Mouse (Mus musculus): ENCODE measurements around the gene Krba1. TPM values are rescaled to one million over a fixed set of nuclear protein-coding genes. Genes with fewer than 3 reads are reported as not detected.

Krba1 gene
- polyA plus RNA-seq, 1 experiment from 2014 or later, result 23.8 TPM

- no peaks in the 10 kb centered on the region for H3K27me3 ChIP-seq
- ATAC-seq (ENCODE audit: low read depth), result no peak
- no peak overlapping the region for H3K27ac ChIP-seq (replicated peaks)
- no peak overlapping the region for H3K9ac ChIP-seq
- no peaks in the 10 kb centered on the region for H3K9me3 ChIP-seq
- no peak overlapping the region for H3K4me2 ChIP-seq
- H3K4me1 ChIP-seq (replicated peaks), result no peaks in the 10 kb centered on the region
- H3K36me3 ChIP-seq, result peaks cover 100% of the 10 kb centered on the region
- H3K4me3 ChIP-seq, result no peak overlapping the region
- 95% methylated on average over 6 of the region's 6 CpGs for WGBS
Measured at GRCm38 (mm10) chr6:48411193-48412092, 16.1 kb downstream of the Krba1 start.

GRCm38 (mm10) chr6:48412147-48412546, 16.8 kb downstream of the Krba1 start:
- no peak overlapping the region for H3K4me3 ChIP-seq
- peaks cover 100% of the 10 kb centered on the region for H3K36me3 ChIP-seq
- no peaks in the 10 kb centered on the region for H3K27me3 ChIP-seq
- 89% methylated on average over 4 of the region's 4 CpGs for WGBS
- H3K4me2 ChIP-seq, result no peak overlapping the region
- no peaks in the 10 kb centered on the region for H3K4me1 ChIP-seq (replicated peaks)
- H3K27ac ChIP-seq (replicated peaks), result no peak overlapping the region
- H3K9ac ChIP-seq, result no peak overlapping the region
- ATAC-seq (ENCODE audit: low read depth), result no peak
- H3K9me3 ChIP-seq, result no peaks in the 10 kb centered on the region

DNA sequence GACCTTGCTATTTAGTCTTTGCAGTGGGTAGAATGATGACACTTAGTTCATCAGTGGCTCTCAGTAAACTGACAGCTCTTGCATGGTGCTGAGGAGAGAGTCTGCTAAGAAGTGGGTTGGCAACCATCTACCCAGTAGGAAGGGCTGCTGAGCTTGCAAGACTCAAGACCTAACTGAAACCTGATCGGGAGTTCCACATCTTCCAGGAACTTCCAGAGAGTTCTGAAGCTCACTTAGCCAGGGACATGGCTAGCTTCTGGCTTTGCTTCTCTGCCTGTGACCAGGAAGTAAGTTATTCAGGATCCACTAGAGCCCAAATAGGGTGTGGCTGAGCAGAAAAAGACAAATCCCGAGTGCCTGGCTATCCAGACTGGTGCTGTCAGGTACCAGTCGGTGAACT, 17.3 kb downstream of the Krba1 start:
- peaks cover 100% of the 10 kb centered on the region for H3K36me3 ChIP-seq
- H3K9ac ChIP-seq, result no peak overlapping the region
- H3K9me3 ChIP-seq, result no peaks in the 10 kb centered on the region
- H3K4me1 ChIP-seq (replicated peaks), result no peaks in the 10 kb centered on the region
- 86% methylated on average over 3 of the region's 3 CpGs for WGBS
- H3K4me2 ChIP-seq, result no peak overlapping the region
- ATAC-seq (ENCODE audit: low read depth), result no peak
- H3K27ac ChIP-seq (replicated peaks), result no peak overlapping the region
- no peaks in the 10 kb centered on the region for H3K27me3 ChIP-seq
- H3K4me3 ChIP-seq, result no peak overlapping the region

GRCm38 (mm10) chr6:48413081-48413480, 17.7 kb downstream of the Krba1 start:
- no peak for ATAC-seq (ENCODE audit: low read depth)
- WGBS, result 88% methylated on average over 10 of the region's 10 CpGs
- no peaks in the 10 kb centered on the region for H3K4me1 ChIP-seq (replicated peaks)

GRCm38 (mm10) chr6:48414886-48415285, 19.5 kb downstream of the Krba1 start:
- H3K36me3 ChIP-seq, result peaks cover 92% of the 10 kb centered on the region

More at GRCm38 (mm10) chr6:48413081-48413480, 17.7 kb downstream of the Krba1 start:
- H3K36me3 ChIP-seq, result peaks cover 100% of the 10 kb centered on the region
- no peak overlapping the region for H3K27ac ChIP-seq (replicated peaks)
- H3K4me2 ChIP-seq, result no peak overlapping the region
- H3K27me3 ChIP-seq, result no peaks in the 10 kb centered on the region
- no peak overlapping the region for H3K9ac ChIP-seq
- H3K9me3 ChIP-seq, result no peaks in the 10 kb centered on the region
- no peak overlapping the region for H3K4me3 ChIP-seq

GRCm38 (mm10) chr6:48415636-48416035, 20.2 kb downstream of the Krba1 start:
- Histone ChIP-seq H3K4me2 (no peak overlapping the region), H3K9ac (no peak overlapping the region), H3K9me3 (no peaks in the 10 kb centered on the region), H3K4me1 (replicated peaks) (peaks cover 4% of the 10 kb centered on the region), H3K27ac (replicated peaks) (no peak overlapping the region), H3K36me3 (peaks cover 85% of the 10 kb centered on the region), H3K27me3 (no peaks in the 10 kb centered on the region), H3K4me3 (no peak overlapping the region)
- WGBS, result 93% methylated on average over 7 of the region's 7 CpGs
- ATAC-seq (ENCODE audit: low read depth), result no peak

More at GRCm38 (mm10) chr6:48414886-48415285, 19.5 kb downstream of the Krba1 start:
- Histone ChIP-seq H3K9ac (no peak overlapping the region), H3K27ac (replicated peaks) (no peak overlapping the region), H3K4me1 (replicated peaks) (no peaks in the 10 kb centered on the region), H3K4me2 (no peak overlapping the region), H3K4me3 (no peak overlapping the region), H3K27me3 (no peaks in the 10 kb centered on the region), H3K9me3 (no peaks in the 10 kb centered on the region)
- ATAC-seq (ENCODE audit: low read depth), result no peak
- 92% methylated on average over 1 of the region's 1 CpGs for WGBS

DNA sequence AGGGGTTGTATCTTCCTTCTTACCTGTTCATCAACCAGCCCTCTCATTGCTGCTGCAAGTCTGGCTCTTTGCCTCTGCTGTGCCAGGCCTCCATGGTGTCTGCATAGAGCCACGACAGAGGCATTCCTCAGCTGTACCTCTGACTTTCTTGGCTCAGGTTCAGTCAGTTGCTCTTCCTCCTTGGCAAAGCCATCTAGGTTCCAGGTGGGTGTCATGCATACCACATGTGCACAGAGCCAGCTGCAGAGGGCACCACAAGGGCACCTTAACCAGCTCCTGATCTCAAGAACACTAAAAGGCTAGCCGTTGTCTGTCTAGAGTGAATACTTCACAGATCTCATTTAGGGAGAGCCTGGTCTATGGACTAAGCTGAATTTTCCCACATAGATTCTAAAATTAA, 21.1 kb downstream of the Krba1 start:
- Histone ChIP-seq H3K36me3 (peaks cover 76% of the 10 kb centered on the region), H3K4me2 (no peak overlapping the region), H3K9me3 (no peaks in the 10 kb centered on the region), H3K27me3 (no peaks in the 10 kb centered on the region), H3K9ac (no peak overlapping the region), H3K27ac (replicated peaks) (no peak overlapping the region), H3K4me3 (no peak overlapping the region), H3K4me1 (replicated peaks) (peaks cover 10% of the 10 kb centered on the region)
- ATAC-seq (ENCODE audit: low read depth), result no peak
- 83% methylated on average over 2 of the region's 2 CpGs for WGBS

- H3K4me1 ChIP-seq (replicated peaks), result peaks cover 10% of the 10 kb centered on the region
- no peak overlapping the region for H3K4me3 ChIP-seq
- 15% methylated on average over 2 of the region's 2 CpGs for WGBS
- H3K27ac ChIP-seq (replicated peaks), result no peak overlapping the region
- no peak overlapping the region for H3K4me2 ChIP-seq
- no peaks in the 10 kb centered on the region for H3K27me3 ChIP-seq
- H3K9ac ChIP-seq, result 0 out of 2 replicates have a peak overlapping the region, but pooled peaks have one; percentile 26
- H3K9me3 ChIP-seq, result no peaks in the 10 kb centered on the region
- peaks cover 35% of the 10 kb centered on the region for H3K36me3 ChIP-seq
- ATAC-seq (ENCODE audit: low read depth), result no peak
Measured at GRCm38 (mm10) chr6:48420647-48421046, 25.3 kb downstream of the Krba1 start.

GRCm38 (mm10) chr6:48423336-48423735, 27.9 kb downstream of the Krba1 start:
- WGBS, result 75% methylated on average over 3 of the region's 3 CpGs
- Histone ChIP-seq H3K36me3 (peaks cover 8% of the 10 kb centered on the region; the same call in 1 of the 2 replicates), H3K4me2 (no peak overlapping the region), H3K9ac (no peak overlapping the region), H3K9me3 (no peaks in the 10 kb centered on the region), H3K27me3 (no peaks in the 10 kb centered on the region), H3K27ac (replicated peaks) (no peak overlapping the region), H3K4me1 (replicated peaks) (peaks cover 10% of the 10 kb centered on the region), H3K4me3 (no peak overlapping the region)
- ATAC-seq (ENCODE audit: low read depth), result no peak

DNA sequence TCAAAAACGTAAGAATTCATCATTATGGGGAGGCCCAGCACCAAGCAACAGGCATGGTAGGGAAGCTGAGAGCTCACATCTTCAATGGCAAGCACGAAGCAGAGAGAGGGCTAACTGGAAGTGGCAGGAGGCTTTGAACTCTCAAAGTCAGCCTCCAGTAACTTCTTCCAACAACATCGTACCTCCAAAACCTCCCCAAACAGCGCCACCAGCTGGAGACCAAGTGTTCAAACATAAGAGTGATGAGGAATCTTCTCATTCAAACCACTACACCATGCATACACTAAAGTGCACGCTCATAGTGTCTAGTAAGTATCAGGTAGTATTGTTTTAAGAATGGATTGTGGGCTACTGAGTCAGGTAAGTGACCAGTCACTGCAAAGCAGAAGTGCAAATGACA, 28.7 kb downstream of the Krba1 start:
- Histone ChIP-seq H3K27me3 (no peaks in the 10 kb centered on the region), H3K4me2 (no peak overlapping the region), H3K4me3 (no peak overlapping the region), H3K9ac (no peak overlapping the region), H3K4me1 (replicated peaks) (peaks cover 10% of the 10 kb centered on the region), H3K9me3 (no peaks in the 10 kb centered on the region), H3K27ac (replicated peaks) (no peak overlapping the region), H3K36me3 (peaks cover under 1% of the 10 kb centered on the region; the same call in 1 of the 2 replicates)
- no peak for ATAC-seq (ENCODE audit: low read depth)
- 75% methylated on average over 5 of the region's 5 CpGs for WGBS

DNA sequence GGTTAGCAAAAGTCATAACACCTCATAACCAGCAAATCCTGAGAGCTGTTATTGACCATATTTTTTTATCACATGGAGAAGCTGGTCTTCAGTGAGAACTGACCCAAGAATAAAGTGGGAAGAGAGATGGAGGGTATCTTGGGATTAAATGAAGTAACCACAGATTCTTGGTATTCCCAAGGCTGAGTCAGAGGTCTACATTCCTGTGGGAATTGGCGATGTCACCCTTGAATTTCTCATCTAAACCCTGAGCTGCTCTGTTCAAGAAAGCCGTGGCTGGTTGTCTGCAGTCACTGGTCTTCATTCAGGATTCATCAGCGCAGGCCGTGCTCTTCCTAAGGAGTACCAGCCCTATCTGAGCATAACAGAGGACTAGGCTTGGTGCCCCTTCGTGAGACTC, 31.6 kb downstream of the Krba1 start:
- no peak for ATAC-seq (ENCODE audit: low read depth)
- Histone ChIP-seq H3K36me3 (no peaks in the 10 kb centered on the region), H3K27me3 (no peaks in the 10 kb centered on the region), H3K9me3 (no peaks in the 10 kb centered on the region), H3K4me3 (no peak overlapping the region), H3K27ac (replicated peaks) (no peak overlapping the region), H3K4me1 (replicated peaks) (no peaks in the 10 kb centered on the region), H3K4me2 (no peak overlapping the region), H3K9ac (no peak overlapping the region)
- 77% methylated on average over 5 of the region's 5 CpGs for WGBS

GRCm38 (mm10) chr6:48428769-48429557, 33.6 kb downstream of the Krba1 start:
- WGBS, result 67% methylated on average over 4 of the region's 4 CpGs

More at GRCm38 (mm10) chr6:48428769-48429557, 33.6 kb downstream of the Krba1 start:
- H3K36me3 ChIP-seq, result no peaks in the 10 kb centered on the region
- no peak overlapping the region for H3K27ac ChIP-seq (replicated peaks)
- no peaks in the 10 kb centered on the region for H3K27me3 ChIP-seq
- ATAC-seq (ENCODE audit: low read depth), result no peak
- H3K4me2 ChIP-seq, result no peak overlapping the region
- no peak overlapping the region for H3K9ac ChIP-seq
- H3K4me3 ChIP-seq, result no peak overlapping the region
- no peaks in the 10 kb centered on the region for H3K4me1 ChIP-seq (replicated peaks)
- no peaks in the 10 kb centered on the region for H3K9me3 ChIP-seq

All from neural tube, embryonic 13.5 days (tissue).